Mouse (Mus musculus) hindbrain, embryonic 15.5 days (tissue): ENCODE measurements around the gene Efhb. TPM values are rescaled to one million over a fixed set of nuclear protein-coding genes. Genes with fewer than 3 reads are reported as not detected.

Experiments used
- ATAC-seq: fragments of 200-750 bp; cut with Nextera tagmentation; 2 replicates; pipeline ENCODE4 v1.8.0; 2017; ENCODE audit warnings: low read depth, moderate number of reproducible peaks, moderate TSS enrichment; ENCODE audit not compliant: low FRiP score
- H3K27ac ChIP-seq: fragments of 300-500 bp; sonication (generic); replicated peaks from 2 replicates; pipeline ENCODE4 v1.5.1; 2015; ENCODE audit warnings: mild to moderate bottlenecking, inconsistent platforms
- H3K27me3 ChIP-seq: fragments of 300-500 bp; sonication (generic); 2 replicates; pipeline ENCODE4 v1.6.1; 2015; ENCODE audit warnings: control low read depth, inconsistent platforms
- H3K36me3 ChIP-seq: fragments of 300-500 bp; sonication (generic); 2 replicates; pipeline ENCODE4 v1.6.1; 2015; ENCODE audit warnings: control low read depth, inconsistent platforms
- H3K4me1 ChIP-seq: fragments of 300-500 bp; sonication (generic); replicated peaks from 2 replicates; pipeline ENCODE4 v1.6.1; 2015; ENCODE audit warnings: control low read depth, inconsistent platforms
- H3K4me2 ChIP-seq: fragments of 300-500 bp; sonication (generic); 2 replicates; pipeline ENCODE4 v1.6.1; 2015; ENCODE audit warnings: moderate library complexity, mild to moderate bottlenecking, inconsistent platforms
- H3K4me3 ChIP-seq: fragments of 300-500 bp; sonication (generic); 2 replicates; pipeline ENCODE4 v1.5.1; 2015; ENCODE audit warnings: mild to moderate bottlenecking, inconsistent platforms
- H3K9ac ChIP-seq: fragments of 300-500 bp; sonication (generic); 2 replicates; pipeline ENCODE4 v1.6.1; 2015; ENCODE audit warnings: inconsistent platforms
- H3K9me3 ChIP-seq: fragments of 300-500 bp; sonication (generic); 2 replicates; pipeline ENCODE4 v1.6.1; 2016; ENCODE audit warnings: control low read depth, inconsistent platforms
- WGBS: fragments of 180-500 bp; shearing (Covaris S2); methylation state at CpG from one replicate; pipeline ENCODE4 v1.1.7; 2015; 5-methylcytosine and 5-hydroxymethylcytosine counted together
- polyA plus RNA-seq: library from polyadenylated mRNA; unstranded; fragments of >200 nt; fragmentation: Nextera tagmentation; extraction: Ambion mirVana; gene quantifications from 2 replicates; pipeline ENCODE4 v1.2.1, GENCODE M21; 2015

Gene Efhb
- polyA plus RNA-seq, 1 experiment from 2014 or later = 1.3 TPM

- H3K9me3 ChIP-seq = no peaks in the 10 kb centered on the region
- no peak for ATAC-seq
- H3K36me3 ChIP-seq = no peaks in the 10 kb centered on the region
- H3K4me3 ChIP-seq = no peak overlapping the region
- H3K4me1 ChIP-seq = peaks cover 13% of the 10 kb centered on the region
- 63% methylated on average over 4 of the region's 4 CpGs for WGBS
- H3K4me2 ChIP-seq = no peak overlapping the region
- no peak overlapping the region for H3K27ac ChIP-seq
- no peaks in the 10 kb centered on the region for H3K27me3 ChIP-seq
- no peak overlapping the region for H3K9ac ChIP-seq
These were observed 2.4 kb upstream of the Efhb start for GRCm38 (mm10) chr17:53465569-53465968.

- H3K4me1 ChIP-seq = peaks cover 13% of the 10 kb centered on the region
- WGBS = 17% methylated on average over 7 of the region's 9 CpGs
These were observed 347 bp upstream of the Efhb start for GRCm38 (mm10) chr17:53463496-53463840.

GRCm38 (mm10) chr17:53456742-53457141, 6.4 kb downstream of the Efhb start:
- no peaks in the 10 kb centered on the region for H3K9me3 ChIP-seq
- whole genome bisulfite sequencing = 94% methylated on average over 1 of the region's 1 CpGs
- no peak for ATAC-seq
- no peaks in the 10 kb centered on the region for H3K27me3 ChIP-seq
- no peak overlapping the region for H3K4me2 ChIP-seq
- no peak overlapping the region for H3K27ac ChIP-seq
- H3K36me3 ChIP-seq = no peaks in the 10 kb centered on the region
- no peak overlapping the region for H3K4me3 ChIP-seq
- H3K9ac ChIP-seq = no peak overlapping the region
- H3K4me1 ChIP-seq = no peaks in the 10 kb centered on the region

More at GRCm38 (mm10) chr17:53463496-53463840, 347 bp upstream of the Efhb start:
- no peak for ATAC-seq
- Histone ChIP-seq H3K27me3 (no peaks in the 10 kb centered on the region), H3K9ac (peak overlapping the region; percentile 39; the same call in 1 of the 2 replicates), H3K9me3 (no peaks in the 10 kb centered on the region), H3K27ac (peak overlapping the region; percentile 23; the same call in 1 of the 2 replicates), H3K4me3 (peak overlapping the region; percentile 45), H3K4me2 (peak overlapping the region; percentile 75), H3K36me3 (no peaks in the 10 kb centered on the region)

- no peaks in the 10 kb centered on the region for H3K27me3 ChIP-seq
- WGBS = 92% methylated on average over 2 of the region's 2 CpGs
- H3K27ac ChIP-seq = no peak overlapping the region
- no peak overlapping the region for H3K4me2 ChIP-seq
- H3K36me3 ChIP-seq = no peaks in the 10 kb centered on the region
- ATAC-seq = no peak
- no peak overlapping the region for H3K4me3 ChIP-seq
- no peak overlapping the region for H3K9ac ChIP-seq
- H3K9me3 ChIP-seq = no peaks in the 10 kb centered on the region
- H3K4me1 ChIP-seq = no peaks in the 10 kb centered on the region
These were observed 7.0 kb downstream of the Efhb start for GRCm38 (mm10) chr17:53456152-53456551.

- H3K27me3 ChIP-seq = no peaks in the 10 kb centered on the region
- 54% methylated on average over 10 of the region's 10 CpGs for WGBS
- no peak for ATAC-seq
- H3K36me3 ChIP-seq = no peaks in the 10 kb centered on the region
- H3K27ac ChIP-seq = no peak overlapping the region
- no peaks in the 10 kb centered on the region for H3K9me3 ChIP-seq
- no peaks in the 10 kb centered on the region for H3K4me1 ChIP-seq
- no peak overlapping the region for H3K4me3 ChIP-seq
- no peak overlapping the region for H3K9ac ChIP-seq
- no peak overlapping the region for H3K4me2 ChIP-seq
These were observed 60.3 kb downstream of the Efhb start for GRCm38 (mm10) chr17:53402689-53403306.

GRCm38 (mm10) chr17:53393201-53393600, 69.9 kb downstream of the Efhb start:
- Histone ChIP-seq H3K4me2 (no peak overlapping the region), H3K9ac (no peak overlapping the region), H3K9me3 (no peaks in the 10 kb centered on the region), H3K4me3 (no peak overlapping the region), H3K4me1 (no peaks in the 10 kb centered on the region), H3K36me3 (no peaks in the 10 kb centered on the region), H3K27ac (no peak overlapping the region), H3K27me3 (no peaks in the 10 kb centered on the region)
- no peak for ATAC-seq
- 92% methylated on average over 2 of the region's 2 CpGs for WGBS

- H3K4me2 ChIP-seq = no peak overlapping the region
- no peaks in the 10 kb centered on the region for H3K4me1 ChIP-seq
- 42% methylated on average over 4 of the region's 4 CpGs for WGBS
- no peak overlapping the region for H3K9ac ChIP-seq
- H3K27ac ChIP-seq = no peak overlapping the region
- H3K27me3 ChIP-seq = no peaks in the 10 kb centered on the region
- H3K9me3 ChIP-seq = no peaks in the 10 kb centered on the region
- no peak for ATAC-seq
- H3K4me3 ChIP-seq = no peak overlapping the region
- H3K36me3 ChIP-seq = no peaks in the 10 kb centered on the region
These were observed 73.6 kb downstream of the Efhb start for GRCm38 (mm10) chr17:53389507-53389906.

- ATAC-seq = peak; percentile 87
- Histone ChIP-seq H3K4me1 (no peaks in the 10 kb centered on the region), H3K27ac (no peak overlapping the region), H3K4me3 (no peak overlapping the region), H3K9me3 (no peaks in the 10 kb centered on the region), H3K27me3 (no peaks in the 10 kb centered on the region), H3K36me3 (no peaks in the 10 kb centered on the region), H3K9ac (no peak overlapping the region), H3K4me2 (no peak overlapping the region)
- WGBS = 48% methylated on average over 6 of the region's 6 CpGs
These were observed 75.3 kb downstream of the Efhb start for GRCm38 (mm10) chr17:53387581-53388473.

GRCm38 (mm10) chr17:53386863-53387262, 76.3 kb downstream of the Efhb start:
- no peak overlapping the region for H3K9ac ChIP-seq
- no peaks in the 10 kb centered on the region for H3K9me3 ChIP-seq
- H3K4me2 ChIP-seq = no peak overlapping the region
- H3K27ac ChIP-seq = no peak overlapping the region
- no peak for ATAC-seq
- H3K4me3 ChIP-seq = no peak overlapping the region
- H3K36me3 ChIP-seq = no peaks in the 10 kb centered on the region
- H3K27me3 ChIP-seq = no peaks in the 10 kb centered on the region
- WGBS = 68% methylated on average over 6 of the region's 6 CpGs
- H3K4me1 ChIP-seq = no peaks in the 10 kb centered on the region

GRCm38 (mm10) chr17:53364111-53364510, 99.0 kb downstream of the Efhb start:
- Histone ChIP-seq H3K9ac (no peak overlapping the region), H3K4me3 (no peak overlapping the region), H3K4me1 (no peaks in the 10 kb centered on the region), H3K4me2 (no peak overlapping the region), H3K27ac (no peak overlapping the region), H3K9me3 (no peaks in the 10 kb centered on the region), H3K36me3 (no peaks in the 10 kb centered on the region), H3K27me3 (no peaks in the 10 kb centered on the region)
- 88% methylated on average over 6 of the region's 6 CpGs for WGBS
- no peak for ATAC-seq
